Mouse (Mus musculus) cerebellum, adult 2 months (tissue): Measurements from ENCODE around the gene Glis3. TPM values are rescaled to one million over a fixed set of nuclear protein-coding genes. Genes with fewer than 3 reads are reported as not detected.

Source experiments
- DNase-seq, 2 experiments: peaks; one replicate each; pipeline ENCODE4 v3.0.0; 2021
- H3K27ac ChIP-seq: fragments of 200-500 bp; 2 replicates; pipeline ENCODE4 v1.5.1; 2012; ENCODE audit warnings: low read length, control low read depth, inconsistent platforms; ENCODE audit not compliant: insufficient read depth
- H3K27me3 ChIP-seq: fragments of 200-500 bp; 2 replicates; pipeline ENCODE4 v1.6.1; 2012; ENCODE audit warnings: inconsistent platforms, mild to moderate bottlenecking, low read length, moderate library complexity; ENCODE audit not compliant: control insufficient read depth, insufficient read depth
- H3K4me1 ChIP-seq: fragments of 200-500 bp; 2 replicates; pipeline ENCODE4 v1.6.1; 2011; ENCODE audit warnings: low read length; ENCODE audit not compliant: control insufficient read depth, insufficient read depth
- H3K4me3 ChIP-seq: fragments of 200-500 bp; replicated peaks from 2 replicates; pipeline ENCODE3; 2011; ENCODE audit warnings: mild to moderate bottlenecking, low read depth, low read length, control low read depth; ENCODE audit not compliant: insufficient read depth
- CTCF ChIP-seq: fragments of 200-500 bp; IDR thresholded peaks from 2 replicates; pipeline ENCODE4 v1.5.1; 2011; ENCODE audit warnings: low read depth, mild to moderate bottlenecking, control low read depth, low read length, moderate library complexity, borderline replicate concordance; ENCODE audit not compliant: insufficient read depth
- POLR2A ChIP-seq: fragments of 200-500 bp; IDR thresholded peaks from 2 replicates; pipeline ENCODE4 v1.6.1; 2011; ENCODE audit warnings: low read length, control low read depth, borderline replicate concordance; ENCODE audit not compliant: insufficient read depth
- WGBS: fragments of 180-500 bp; shearing (Covaris S2); methylation state at CpG from one replicate; pipeline ENCODE4 v1.1.7; 2018; 5-methylcytosine and 5-hydroxymethylcytosine counted together
- polyA plus RNA-seq: library from polyadenylated mRNA; depleted of rRNA; stranded (reverse); fragments of >200 nt; gene quantifications from 2 replicates; pipeline ENCODE4 v1.2.3, GENCODE M21; 2012

The Glis3 gene
- polyA plus RNA-seq, 1 experiment: 0.59 TPM

DNA sequence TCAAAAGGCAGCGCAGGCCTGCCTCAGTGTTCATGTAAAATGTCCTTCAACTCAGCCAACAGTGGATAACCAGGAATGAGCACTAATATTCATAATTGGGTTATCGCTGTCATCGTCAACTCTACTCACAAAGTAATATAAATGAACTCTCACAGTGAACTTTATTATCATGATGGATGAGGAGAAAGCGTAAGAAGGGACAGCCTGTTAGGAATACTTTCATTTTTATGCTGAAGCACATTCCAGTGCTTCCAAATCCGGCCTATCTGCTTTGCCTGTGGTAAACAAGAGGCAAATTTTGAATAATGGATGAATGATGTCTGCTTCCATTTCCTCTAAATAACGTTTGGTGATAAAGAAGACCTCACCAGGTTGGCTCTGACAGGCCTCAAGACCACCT lies 103.3 kb downstream of the Glis3 start:
- DNase-seq: no peak
- no peak overlapping the region for H3K27ac ChIP-seq
- no peaks in the 10 kb centered on the region for H3K27me3 ChIP-seq
- no peaks in the 10 kb centered on the region for H3K4me1 ChIP-seq
- TF ChIP-seq POLR2A: no peak
- no peak for TF ChIP-seq CTCF
- 84% methylated on average over 6 of the region's 6 CpGs for WGBS
- H3K4me3 ChIP-seq: no peak overlapping the region

DNA sequence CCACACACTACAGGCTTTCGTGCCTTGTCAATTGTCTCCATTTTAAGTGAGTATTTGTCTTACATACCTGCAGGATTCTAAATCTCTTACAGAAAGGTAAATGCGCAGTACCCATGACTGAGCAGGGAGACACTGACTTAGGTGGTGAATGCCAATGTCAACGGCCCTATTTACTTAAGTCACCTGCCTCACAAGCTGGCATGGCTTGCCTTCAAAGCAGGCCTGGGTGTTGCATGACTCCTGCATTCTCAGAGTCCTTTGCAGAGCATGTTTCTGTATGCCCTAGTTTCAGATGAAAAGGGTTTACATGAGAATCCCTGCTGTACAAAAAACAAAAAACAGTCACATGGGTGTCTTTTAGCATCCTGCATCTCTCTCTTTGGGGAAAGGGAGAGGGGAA lies 106.2 kb downstream of the Glis3 start:
- 93% methylated on average over 3 of the region's 3 CpGs for WGBS
- no peak overlapping the region for H3K27ac ChIP-seq
- TF ChIP-seq POLR2A (no peak), CTCF (no peak)
- no peak for DNase-seq
- no peaks in the 10 kb centered on the region for H3K4me1 ChIP-seq
- H3K4me3 ChIP-seq: no peak overlapping the region
- H3K27me3 ChIP-seq: no peaks in the 10 kb centered on the region

DNA sequence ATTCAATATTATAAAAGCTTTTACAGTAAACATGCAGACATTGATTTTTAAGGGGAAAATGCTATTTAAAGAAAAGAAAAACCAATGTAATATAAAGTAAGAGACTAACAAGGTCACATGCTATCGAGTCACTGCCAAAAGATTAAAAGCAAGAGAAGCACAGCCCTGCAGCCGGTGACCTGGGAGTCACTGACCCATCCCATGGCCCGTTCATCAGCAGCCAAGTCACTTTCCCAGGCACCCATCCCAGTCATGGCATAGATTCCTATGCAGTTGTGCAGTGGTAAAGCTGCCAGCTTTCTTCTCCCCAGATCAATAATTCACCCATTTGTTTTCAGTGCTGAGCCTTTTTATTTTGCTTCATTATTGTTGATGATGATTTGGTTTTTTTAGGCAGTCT lies 110.0 kb downstream of the Glis3 start:
- TF ChIP-seq CTCF (no peak), POLR2A (no peak)
- Histone ChIP-seq H3K27me3 (no peaks in the 10 kb centered on the region), H3K4me1 (no peaks in the 10 kb centered on the region), H3K4me3 (no peak overlapping the region), H3K27ac (no peak overlapping the region)
- 28% methylated on average over 3 of the region's 3 CpGs for WGBS
- DNase-seq: no peak

DNA sequence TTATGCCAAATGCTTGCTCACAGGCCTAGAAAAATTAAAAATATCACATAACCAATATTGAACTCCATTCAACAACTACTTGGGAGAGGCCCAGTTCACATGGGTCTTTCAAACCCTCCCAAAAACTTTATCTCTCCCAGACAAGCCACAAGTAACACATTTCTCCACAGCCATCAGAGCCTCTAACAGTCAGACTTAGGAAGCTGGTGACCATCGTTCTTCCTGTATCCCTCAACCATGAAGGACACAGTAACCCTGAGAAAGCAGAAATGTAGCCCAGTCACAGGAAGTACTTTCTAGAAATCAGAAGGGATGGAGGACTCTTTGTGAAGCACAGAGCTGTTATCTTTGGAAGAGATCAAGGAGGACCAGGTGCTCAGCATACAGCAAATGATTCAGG lies 112.8 kb downstream of the Glis3 start:
- 48% methylated on average over 1 of the region's 1 CpGs for WGBS
- TF ChIP-seq POLR2A (no peak), CTCF (no peak)
- no peak overlapping the region for H3K4me3 ChIP-seq
- H3K27me3 ChIP-seq: no peaks in the 10 kb centered on the region
- H3K4me1 ChIP-seq: no peaks in the 10 kb centered on the region
- no peak overlapping the region for H3K27ac ChIP-seq
- DNase-seq: no peak

DNA sequence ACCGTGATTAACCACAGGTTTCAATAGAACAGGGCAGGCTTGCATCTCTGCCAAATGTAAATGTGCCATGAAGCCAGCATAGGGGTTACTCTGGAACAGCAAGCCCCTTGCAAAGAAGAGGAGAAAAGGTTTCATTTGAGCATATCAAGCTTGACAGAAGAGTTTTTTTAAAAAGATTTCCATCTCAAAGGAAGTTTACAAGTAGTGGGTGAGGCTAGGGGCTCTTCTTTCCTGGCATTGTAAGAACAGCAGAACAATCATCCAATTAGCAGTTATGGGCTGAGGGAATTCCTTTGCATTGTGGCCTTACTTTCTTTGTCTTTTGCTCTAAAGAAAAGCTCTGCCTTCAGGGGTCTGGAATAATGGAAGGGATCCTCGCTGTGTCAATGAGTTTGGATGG lies 113.3 kb downstream of the Glis3 start:
- no peak overlapping the region for H3K27ac ChIP-seq
- no peak overlapping the region for H3K4me3 ChIP-seq
- TF ChIP-seq POLR2A (no peak), CTCF (no peak)
- no peak for DNase-seq
- no peaks in the 10 kb centered on the region for H3K4me1 ChIP-seq
- no peaks in the 10 kb centered on the region for H3K27me3 ChIP-seq
- 16% methylated on average over 2 of the region's 2 CpGs for WGBS

DNA sequence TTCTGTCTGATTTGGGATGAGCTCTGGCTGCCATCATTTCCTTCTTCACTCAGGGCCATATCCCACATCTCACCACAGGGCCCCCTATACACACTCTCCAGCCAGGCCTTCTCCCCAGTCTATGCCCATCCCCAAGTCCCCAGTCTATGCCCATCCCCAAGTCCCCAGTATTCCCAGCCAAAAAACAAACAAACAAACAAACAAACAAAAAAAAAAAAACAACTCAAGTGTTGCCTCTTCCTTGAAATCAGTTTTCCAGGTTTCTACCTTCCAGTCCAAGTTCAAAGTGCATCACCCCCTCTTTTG lies 118.2 kb downstream of the Glis3 start:
- TF ChIP-seq CTCF: no peak
- no peak for TF ChIP-seq POLR2A
- no peak overlapping the region for H3K27ac ChIP-seq
- H3K4me1 ChIP-seq: no peaks in the 10 kb centered on the region
- no peak for DNase-seq
- H3K27me3 ChIP-seq: no peaks in the 10 kb centered on the region
- H3K4me3 ChIP-seq: no peak overlapping the region

DNA sequence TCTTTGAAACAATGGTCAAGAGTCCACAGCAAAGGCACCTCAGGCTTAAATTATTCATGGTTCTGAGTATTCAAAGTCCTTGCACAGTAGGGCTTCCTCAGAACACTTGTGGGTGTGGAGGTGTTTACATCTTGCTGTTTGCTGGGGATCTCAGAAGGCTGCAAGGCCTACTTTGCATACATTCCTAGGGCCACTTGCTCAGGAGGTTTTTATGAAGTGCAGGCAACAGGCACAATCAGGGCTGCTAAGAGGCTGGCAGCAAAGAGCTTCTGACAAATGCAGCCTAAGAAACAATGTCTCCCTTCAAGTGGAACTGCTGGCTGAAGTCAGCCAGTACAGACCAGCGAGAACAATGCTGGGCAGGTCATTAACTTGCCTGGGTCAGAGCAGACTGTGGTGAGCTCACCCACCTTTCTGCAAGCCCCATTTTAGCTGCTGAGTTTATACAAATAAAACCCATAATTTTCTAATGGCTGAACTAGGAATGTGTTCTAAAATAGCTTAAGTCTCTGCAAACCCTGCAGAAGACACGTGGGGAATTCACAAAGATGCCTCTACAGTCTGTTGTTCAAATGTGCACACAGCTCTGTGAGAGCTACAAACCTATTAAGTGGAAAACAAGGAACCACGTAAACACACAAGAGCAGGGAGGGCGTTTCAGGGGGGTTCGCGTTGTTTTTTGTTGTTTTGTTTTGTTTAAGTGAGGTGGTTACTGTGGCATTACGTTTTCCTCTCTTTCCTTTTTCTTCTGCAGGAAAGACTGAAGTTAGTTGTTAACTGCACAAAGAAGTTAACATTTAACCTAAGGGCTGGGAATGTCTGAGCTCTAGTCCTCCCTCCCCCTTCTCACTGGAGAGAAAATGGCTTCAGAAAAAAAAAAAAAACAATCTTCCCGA lies 118.8 kb downstream of the Glis3 start:
- Histone ChIP-seq H3K27ac (no peak overlapping the region), H3K4me1 (no peaks in the 10 kb centered on the region), H3K4me3 (no peak overlapping the region), H3K27me3 (no peaks in the 10 kb centered on the region)
- 42% methylated on average over 8 of the region's 8 CpGs for WGBS
- DNase-seq: no peak
- TF ChIP-seq CTCF (no peak), POLR2A (no peak)

DNA sequence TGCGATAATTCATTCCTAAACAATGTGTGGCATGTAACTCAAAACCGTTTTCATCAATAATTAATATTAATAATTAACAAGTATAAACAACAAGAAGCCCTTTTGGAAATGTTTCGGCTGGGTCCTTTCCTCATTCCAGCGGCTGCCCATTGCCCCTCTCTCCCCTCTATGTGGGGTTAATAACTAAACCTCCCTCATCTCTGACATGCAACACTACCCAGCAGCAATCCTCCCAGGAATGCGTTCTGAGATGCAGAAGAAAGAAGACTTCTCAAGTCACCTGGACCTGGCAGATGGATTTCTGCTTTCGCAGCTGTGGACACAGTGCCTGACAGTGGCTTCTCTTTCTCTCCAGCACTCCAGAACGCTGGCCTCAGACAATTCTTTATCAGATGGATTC lies 120.0 kb downstream of the Glis3 start:
- no peak overlapping the region for H3K27ac ChIP-seq
- whole genome bisulfite sequencing: 70% methylated on average over 7 of the region's 7 CpGs
- DNase-seq: no peak
- H3K4me3 ChIP-seq: no peak overlapping the region
- TF ChIP-seq POLR2A (no peak), CTCF (no peak)
- H3K4me1 ChIP-seq: no peaks in the 10 kb centered on the region
- H3K27me3 ChIP-seq: no peaks in the 10 kb centered on the region
